Mouse (Mus musculus): Measurements from ENCODE around the gene Ccnjl.

Gene Ccnjl

DNA sequence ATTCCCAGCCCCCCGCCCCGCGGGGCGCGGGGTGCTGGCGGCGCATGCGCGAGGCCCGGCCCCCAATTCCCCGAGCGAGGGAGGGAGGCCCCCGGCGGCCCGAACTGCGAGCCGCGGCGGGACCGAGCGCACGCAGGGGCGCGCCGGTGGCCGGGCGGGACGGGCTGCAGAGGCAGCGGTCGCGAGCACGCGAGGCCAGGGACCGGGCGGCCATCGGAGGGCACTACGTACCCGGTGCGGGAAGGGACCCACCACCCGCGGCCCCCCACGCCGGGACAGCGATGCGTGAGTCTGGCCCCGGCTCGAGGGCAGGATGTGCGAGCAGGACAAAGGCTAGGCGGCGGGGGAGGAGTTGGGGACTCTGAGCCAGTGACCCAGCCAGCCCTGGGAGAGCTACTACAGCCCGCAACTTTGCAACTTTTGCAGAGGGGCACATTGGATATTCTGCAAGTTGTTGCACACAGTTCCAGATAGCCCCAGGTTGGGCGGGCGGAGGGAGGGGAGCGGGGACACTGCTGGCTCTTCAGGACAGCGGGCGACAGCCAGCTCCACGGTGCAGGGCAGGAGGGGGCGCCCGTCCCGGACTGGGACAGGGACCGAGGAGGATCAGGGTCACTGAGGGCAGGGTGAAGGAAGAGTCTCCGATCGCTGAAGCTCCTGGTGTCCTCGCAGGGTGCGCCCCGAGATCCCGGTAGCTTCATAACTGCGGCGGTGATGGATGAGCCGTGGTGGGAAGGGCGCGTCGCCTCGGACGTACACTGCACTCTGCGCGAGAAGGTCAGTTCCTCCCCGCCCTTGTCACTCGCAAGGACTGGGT, at the start of gene Ccnjl:
Gene Ccnjl (plus strand): TSS at position 102 of the 817 bp plus-strand sequence.
- peak; percentile 35 for DNase-seq (ENCODE audit: low spot score)

DNA sequence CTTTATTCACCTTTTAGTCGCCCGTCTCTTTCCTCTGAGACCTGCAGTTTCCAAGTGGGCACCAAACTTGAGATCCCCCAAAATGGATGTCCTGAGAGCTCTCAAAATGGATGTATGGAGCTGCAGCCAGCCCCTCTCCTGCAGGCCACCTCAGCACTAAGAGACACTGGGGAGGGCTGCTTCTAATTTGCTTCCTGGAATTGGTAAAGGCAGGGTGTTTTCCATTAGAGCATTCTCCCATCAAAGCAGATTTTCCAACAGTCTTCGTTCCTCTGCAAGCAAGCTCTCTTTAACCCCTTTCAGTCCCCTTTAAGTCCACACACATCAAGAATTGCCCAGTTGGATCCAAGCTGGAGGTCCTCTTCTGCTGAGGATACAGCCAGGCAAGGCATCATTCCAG, 49.2 kb upstream of the Ccnjl start:
- no peak for DNase-seq (ENCODE audit: low spot score)

GRCm38 (mm10) chr11:43480561-43480960, 48.0 kb upstream of the Ccnjl start:
- DNase-seq (ENCODE audit: low spot score): no peak

- peak; percentile 69 for DNase-seq (ENCODE audit: low spot score)
Observed at GRCm38 (mm10) chr11:43481672-43482522, 46.7 kb upstream of the Ccnjl start.

DNA sequence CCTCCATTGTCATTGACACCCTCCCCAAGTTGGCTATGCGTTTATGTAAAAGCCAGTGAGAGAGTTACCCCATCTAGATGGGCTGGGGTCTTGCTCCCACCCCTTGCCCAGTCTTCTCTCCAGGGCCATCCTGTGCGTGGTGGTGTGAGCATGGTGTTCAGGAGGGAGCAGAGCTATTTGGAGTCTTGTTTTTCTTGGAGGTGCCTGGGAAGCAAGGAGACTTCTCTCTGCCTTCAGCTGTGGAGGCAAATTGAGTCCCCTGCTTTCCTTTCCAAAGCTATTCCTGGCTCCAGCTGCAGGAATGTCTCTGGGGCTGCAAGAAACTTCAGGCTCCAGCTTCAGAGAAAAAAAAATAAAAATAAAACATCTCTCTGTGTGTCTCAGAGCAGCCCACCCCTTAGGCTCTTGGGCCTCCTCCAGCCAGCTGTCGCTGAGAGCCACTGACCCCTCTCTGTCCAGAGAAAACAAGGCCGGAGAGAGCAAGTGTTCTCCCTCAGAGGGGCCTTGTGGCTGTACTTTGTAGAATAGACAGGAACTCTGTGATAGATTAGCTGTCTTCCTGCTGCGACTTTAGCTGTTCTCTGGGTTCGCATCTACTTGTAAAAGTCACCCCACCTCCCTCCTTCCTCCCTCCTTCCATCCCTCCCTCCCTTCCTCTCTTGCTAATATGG, 45.3 kb upstream of the Ccnjl start:
- peak; percentile 38 for DNase-seq (ENCODE audit: low spot score)

GRCm38 (mm10) chr11:43484057-43484456, 44.5 kb upstream of the Ccnjl start:
- no peak for DNase-seq (ENCODE audit: low spot score)

DNA sequence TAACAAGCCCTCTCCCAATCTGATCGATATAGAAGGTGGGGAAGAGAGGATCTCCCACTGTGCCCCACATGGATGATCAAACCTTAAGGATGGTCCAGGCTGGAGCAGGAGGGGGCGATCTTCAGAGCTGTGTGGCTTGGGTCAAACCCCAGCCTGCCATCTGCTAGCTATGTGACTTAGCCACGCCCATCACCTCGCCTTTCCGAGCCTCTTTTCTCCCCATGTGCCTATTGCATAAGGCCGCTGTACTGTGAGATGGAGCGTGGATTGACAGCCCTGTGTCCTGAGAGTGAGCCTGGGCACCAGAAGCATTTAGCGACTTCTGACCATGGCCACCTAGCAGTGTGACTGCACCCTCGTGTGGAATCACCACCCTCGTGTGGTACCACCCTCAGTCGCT, 43.9 kb upstream of the Ccnjl start:
- no peak for DNase-seq (ENCODE audit: low spot score)

GRCm38 (mm10) chr11:43485855-43486254, 42.7 kb upstream of the Ccnjl start:
- DNase-seq (ENCODE audit: low spot score): no peak

GRCm38 (mm10) chr11:43492663-43493062, 35.9 kb upstream of the Ccnjl start:
- DNase-seq (ENCODE audit: low spot score): peak; percentile 65

GRCm38 (mm10) chr11:43493815-43494409, 34.7 kb upstream of the Ccnjl start:
- DNase-seq (ENCODE audit: low spot score): peak; percentile 59

DNA sequence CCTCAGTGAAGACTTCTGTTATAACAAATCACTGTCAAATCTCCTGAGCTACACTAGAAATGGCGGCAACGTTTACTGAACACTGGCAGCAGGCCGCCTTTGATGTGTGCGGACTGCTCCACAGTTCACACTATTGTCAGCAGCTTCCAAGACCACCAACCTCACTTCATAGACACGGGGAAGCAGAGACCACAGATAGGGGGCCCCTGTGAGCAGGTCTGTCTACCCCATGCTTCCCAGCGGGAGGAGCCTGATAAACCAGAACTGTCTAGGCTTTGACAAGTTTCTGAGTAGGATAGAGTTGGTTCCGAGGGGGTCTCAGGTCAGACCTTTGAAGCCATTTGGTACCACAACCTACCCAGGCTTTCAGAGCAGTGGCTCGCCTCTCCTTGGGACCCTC, 33.5 kb upstream of the Ccnjl start:
- DNase-seq (ENCODE audit: low spot score): no peak

DNA sequence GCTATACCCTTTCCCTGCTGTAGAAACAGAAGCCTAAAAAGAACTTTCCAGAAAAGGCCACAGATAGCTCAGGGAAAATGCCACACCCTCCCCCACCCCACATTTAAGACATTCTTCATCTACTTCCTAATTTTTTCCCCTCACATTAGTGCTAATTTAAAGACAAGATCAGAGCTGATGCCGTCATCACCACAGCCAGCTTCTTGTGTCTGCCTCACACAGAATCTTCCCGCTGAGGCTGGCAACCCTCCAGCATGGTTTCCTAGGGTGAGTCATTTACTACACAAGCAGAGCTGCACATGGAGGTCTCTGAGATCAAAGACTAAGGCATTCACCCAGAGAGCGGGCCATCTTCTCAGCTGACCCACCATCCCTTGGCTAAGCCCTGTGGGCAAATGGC, 33.1 kb upstream of the Ccnjl start:
- DNase-seq (ENCODE audit: low spot score): peak; percentile 26

- no peak for DNase-seq (ENCODE audit: low spot score)
Observed at GRCm38 (mm10) chr11:43501256-43501655, 27.3 kb upstream of the Ccnjl start.

DNA sequence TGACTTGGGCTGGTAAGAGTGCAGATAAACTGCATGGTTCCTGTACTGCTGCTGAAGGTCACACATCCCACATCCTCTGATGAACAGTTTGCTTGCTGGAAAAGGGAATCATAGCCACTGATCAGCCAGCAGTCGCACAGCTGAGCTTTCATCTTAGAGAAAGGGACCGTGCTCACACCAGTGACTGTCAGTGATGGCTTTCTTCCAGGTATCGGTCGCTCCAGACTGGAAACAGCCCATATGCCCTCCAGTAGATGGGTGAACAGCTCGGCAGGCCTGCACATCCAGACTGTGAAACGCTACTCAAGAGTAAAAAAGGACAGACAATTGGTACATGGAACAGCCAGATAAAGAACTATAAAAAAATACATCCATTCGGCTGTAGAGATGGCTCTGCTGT, 23.4 kb upstream of the Ccnjl start:
- DNase-seq (ENCODE audit: low spot score): no peak

DNA sequence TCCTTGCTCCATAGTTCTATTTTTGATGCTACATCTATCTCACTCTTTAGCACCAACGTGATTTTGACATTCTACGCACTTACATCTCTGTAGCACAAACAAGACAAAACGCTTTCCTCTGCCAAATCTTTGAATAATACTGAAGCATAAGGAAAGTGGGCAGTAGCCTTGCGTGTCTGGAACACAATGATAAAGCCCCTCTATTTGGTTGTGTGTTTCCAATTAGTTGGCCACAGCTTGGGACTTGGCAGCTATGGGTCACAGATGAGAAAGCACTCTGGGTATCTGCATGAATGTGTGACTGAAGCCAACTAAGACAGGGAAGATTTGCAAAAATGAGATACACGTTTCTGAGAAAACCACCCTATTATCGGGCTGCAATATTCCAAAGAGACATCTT, 20.6 kb upstream of the Ccnjl start:
- no peak for DNase-seq (ENCODE audit: low spot score)

- no peak for DNase-seq (ENCODE audit: low spot score)
Observed at GRCm38 (mm10) chr11:43509878-43510277, 18.7 kb upstream of the Ccnjl start.

DNA sequence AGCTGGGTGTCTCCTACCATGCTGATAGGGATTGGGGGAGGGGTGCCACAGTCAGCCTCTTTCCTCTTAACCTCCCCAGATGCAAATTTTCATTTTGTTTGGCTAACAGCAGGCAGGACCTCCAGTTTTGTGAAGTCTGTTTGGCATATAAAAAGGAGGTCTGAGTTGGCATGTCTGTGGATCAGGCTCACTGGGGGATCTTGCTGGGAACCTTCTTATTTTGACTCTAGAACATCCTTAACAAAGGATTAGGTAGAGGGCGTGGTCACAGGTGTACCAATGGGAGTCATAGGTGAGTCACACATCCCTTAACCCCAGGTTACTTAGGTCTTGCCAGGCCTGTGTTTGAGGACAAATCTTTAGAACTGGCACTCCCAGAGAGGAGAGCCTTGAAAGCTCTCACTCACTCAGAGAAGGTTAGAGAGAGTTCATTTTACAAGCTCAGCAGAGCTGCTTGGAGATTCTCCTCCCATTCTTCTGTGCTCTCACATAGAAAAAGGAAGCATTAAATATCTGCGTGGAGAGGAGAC, 15.9 kb upstream of the Ccnjl start:
- DNase-seq (ENCODE audit: low spot score): no peak

GRCm38 (mm10) chr11:43516344-43517021, 12.1 kb upstream of the Ccnjl start:
- DNase-seq (ENCODE audit: low spot score): peak; percentile 30

DNA sequence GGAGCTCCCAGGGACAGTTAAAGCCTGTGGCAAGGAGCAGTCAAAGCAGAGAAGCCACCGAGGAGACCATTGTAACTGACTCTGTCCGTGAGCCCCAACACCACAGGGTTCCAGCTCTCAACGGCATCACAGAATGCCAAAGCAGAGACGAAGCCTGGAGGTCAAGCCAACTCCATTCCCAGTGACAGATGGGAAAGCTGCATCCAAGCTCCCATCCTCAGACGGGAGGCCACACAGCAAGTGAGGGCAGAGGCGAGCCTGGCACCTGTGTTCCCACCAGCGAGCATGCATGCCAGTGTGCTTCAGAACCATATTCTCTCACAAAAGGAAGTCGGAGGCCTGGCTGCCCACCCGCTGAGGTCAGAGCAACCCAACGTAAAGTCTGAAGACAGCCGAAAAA, 10.9 kb upstream of the Ccnjl start:
- no peak for DNase-seq (ENCODE audit: low spot score)

- no peak for DNase-seq (ENCODE audit: low spot score)
Observed at GRCm38 (mm10) chr11:43518086-43518485, 10.5 kb upstream of the Ccnjl start.

GRCm38 (mm10) chr11:43518821-43519220, 9.8 kb upstream of the Ccnjl start:
- DNase-seq (ENCODE audit: low spot score): no peak
